Mouse (Mus musculus) hindbrain, postnatal 0 days (tissue): ENCODE measurements around the gene Gon4l. TPM values are rescaled to one million over a fixed set of nuclear protein-coding genes. Genes with fewer than 3 reads are reported as not detected.
"Not testable (repeated sequence)": the region's sequence is repeated elsewhere in the genome, so short reads cannot be mapped to it uniquely, and the experiment has no call there.

Experiments
- ATAC-seq: fragments of 200-750 bp; cut with Nextera tagmentation; 2 replicates; pipeline ENCODE4 v1.8.0; 2017; ENCODE audit warnings: mild to moderate bottlenecking, moderate TSS enrichment, moderate library complexity
- DNase-seq: peaks from one replicate; pipeline ENCODE4 v3.0.0-alpha.2; 2015; ENCODE audit warnings: low spot score
- H3K27ac ChIP-seq: fragments of 300-500 bp; sonication (generic); 2 replicates; pipeline ENCODE4 v1.5.1; 2014; ENCODE audit warnings: mild to moderate bottlenecking
- H3K27me3 ChIP-seq: fragments of 300-500 bp; sonication (generic); 2 replicates; pipeline ENCODE4 v1.6.1; 2014; ENCODE audit warnings: low read length, mixed read lengths; ENCODE audit not compliant: insufficient read depth
- H3K36me3 ChIP-seq: fragments of 300-500 bp; sonication (generic); 2 replicates; pipeline ENCODE4 v1.6.1; 2014; ENCODE audit warnings: low read length, mixed read lengths; ENCODE audit not compliant: insufficient read depth
- H3K4me1 ChIP-seq: fragments of 300-500 bp; sonication (generic); 2 replicates; pipeline ENCODE4 v1.6.1; 2014; ENCODE audit warnings: antibody characterized with exemption, low read length, mixed read lengths; ENCODE audit not compliant: insufficient read depth
- H3K4me2 ChIP-seq: fragments of 300-500 bp; sonication (generic); 2 replicates; pipeline ENCODE4 v1.6.1; 2014; ENCODE audit warnings: low read depth, mild to moderate bottlenecking, low read length, moderate library complexity, mixed read lengths
- H3K4me3 ChIP-seq: fragments of 300-500 bp; sonication (generic); 2 replicates; pipeline ENCODE4 v1.5.1; 2014; ENCODE audit warnings: low read length
- H3K9ac ChIP-seq: fragments of 300-500 bp; sonication (generic); replicated peaks from 2 replicates; pipeline ENCODE4 v1.6.1; 2014; ENCODE audit warnings: mild to moderate bottlenecking, low read length, moderate library complexity, mixed read lengths
- H3K9me3 ChIP-seq: fragments of 300-500 bp; sonication (generic); 2 replicates; pipeline ENCODE4 v1.6.1; 2016; ENCODE audit warnings: low read length, mixed read lengths
- CTCF ChIP-seq: IDR thresholded peaks from 2 replicates; pipeline ENCODE4 v1.5.1; 2016; ENCODE audit warnings: antibody characterized with exemption, control low read depth, low read depth
- WGBS: fragments of 180-500 bp; shearing (Covaris S2); extraction: QIAGEN DNeasy Blood & Tissue Kit; methylation state at CpG from one replicate; pipeline ENCODE4 v1.1.7; 2014; 5-methylcytosine and 5-hydroxymethylcytosine counted together
- polyA plus RNA-seq: library from polyadenylated mRNA; unstranded; fragments of >200 nt; fragmentation: Nextera tagmentation; extraction: Ambion mirVana; gene quantifications from 2 replicates; pipeline ENCODE4 v1.2.1, GENCODE M21; 2015
- total RNA-seq: library from RNA; depleted of rRNA; stranded (reverse); fragments of >200 nt; gene quantifications from 2 replicates; pipeline ENCODE4 v1.2.3, GENCODE M21; 2014

Gene Gon4l
- total and polyA plus RNA-seq, 2 experiments from 2014 or later: 8.4 to 33.6 TPM

GRCm38 (mm10) chr3:88827231-88827630 lies 7.8 kb upstream of the Gon4l start:
- DNase-seq: no peak
- Histone ChIP-seq H3K27me3 (no peaks in the 10 kb centered on the region), H3K27ac (no peak overlapping the region), H3K36me3 (no peaks in the 10 kb centered on the region; the same call in 1 of the 2 replicates), H3K9me3 (no peaks in the 10 kb centered on the region), H3K9ac (no peak overlapping the region), H3K4me1 (no peaks in the 10 kb centered on the region), H3K4me3 (no peak overlapping the region), H3K4me2 (no peak overlapping the region)
- ATAC-seq: no peak
- 91% methylated on average over 9 of the region's 9 CpGs for WGBS
- TF ChIP-seq CTCF: no peak

- peak; percentile 87 for ATAC-seq
- H3K9me3 ChIP-seq: not testable (repeated sequence)
- 0 out of 2 replicates have a peak, but pooled peaks have one; percentile 2 for TF ChIP-seq CTCF
These were observed 3.6 kb upstream of the Gon4l start for GRCm38 (mm10) chr3:88831177-88832121.

GRCm38 (mm10) chr3:88832388-88832787 lies 2.6 kb upstream of the Gon4l start:
- not testable (repeated sequence) for H3K9ac ChIP-seq, H3K36me3 ChIP-seq, H3K27me3 ChIP-seq, H3K9me3 ChIP-seq, H3K27ac ChIP-seq, H3K4me1 ChIP-seq, H3K4me2 ChIP-seq
- ATAC-seq (peak; percentile 78), DNase-seq (peak; percentile 87)
- 2% methylated on average over 14 of the region's 14 CpGs for WGBS
- peak overlapping the region; percentile 40 for H3K4me3 ChIP-seq

More at GRCm38 (mm10) chr3:88831177-88832121, 3.6 kb upstream of the Gon4l start:
- H3K36me3 ChIP-seq, H3K27me3 ChIP-seq, H3K4me1 ChIP-seq: not testable (repeated sequence)
- DNase-seq: peak; percentile 83
- Histone ChIP-seq H3K27ac (peak overlapping the region; percentile 90), H3K4me3 (peak overlapping the region; percentile 40), H3K4me2 (peak overlapping the region; percentile 49), H3K9ac (peak overlapping the region; percentile 45)
- WGBS: 0% methylated on average over 15 of the region's 28 CpGs

GRCm38 (mm10) chr3:88849172-88849571 lies 14.1 kb downstream of the Gon4l start:
- 95% methylated on average over 4 of the region's 4 CpGs for WGBS
- Histone ChIP-seq H3K27ac (no peak overlapping the region), H3K9me3 (no peaks in the 10 kb centered on the region), H3K36me3 (peaks cover 7% of the 10 kb centered on the region), H3K4me1 (no peaks in the 10 kb centered on the region), H3K4me3 (no peak overlapping the region), H3K27me3 (no peaks in the 10 kb centered on the region), H3K4me2 (no peak overlapping the region), H3K9ac (no peak overlapping the region)
- DNase-seq (no peak), ATAC-seq (no peak)
- TF ChIP-seq CTCF: no peak

GRCm38 (mm10) chr3:88855837-88856236 lies 20.8 kb downstream of the Gon4l start:
- no peak for TF ChIP-seq CTCF
- H3K4me3 ChIP-seq: no peak overlapping the region
- WGBS: 92% methylated on average over 6 of the region's 6 CpGs
- H3K9me3 ChIP-seq: no peaks in the 10 kb centered on the region
- H3K27me3 ChIP-seq: no peaks in the 10 kb centered on the region
- no peak overlapping the region for H3K4me2 ChIP-seq
- H3K36me3 ChIP-seq: peaks cover 53% of the 10 kb centered on the region
- DNase-seq: no peak
- H3K27ac ChIP-seq: no peak overlapping the region
- no peak for ATAC-seq
- H3K9ac ChIP-seq: no peak overlapping the region
- H3K4me1 ChIP-seq: no peaks in the 10 kb centered on the region

GRCm38 (mm10) chr3:88862129-88862528 lies 27.1 kb downstream of the Gon4l start:
- H3K4me2 ChIP-seq: no peak overlapping the region
- H3K36me3 ChIP-seq: peaks cover 57% of the 10 kb centered on the region
- 94% methylated on average over 3 of the region's 3 CpGs for WGBS
- no peak overlapping the region for H3K27ac ChIP-seq
- no peak overlapping the region for H3K4me3 ChIP-seq
- no peaks in the 10 kb centered on the region for H3K27me3 ChIP-seq
- DNase-seq (no peak), ATAC-seq (no peak)
- no peaks in the 10 kb centered on the region for H3K9me3 ChIP-seq
- no peaks in the 10 kb centered on the region for H3K4me1 ChIP-seq
- no peak for TF ChIP-seq CTCF
- no peak overlapping the region for H3K9ac ChIP-seq

GRCm38 (mm10) chr3:88866735-88867134 lies 31.7 kb downstream of the Gon4l start:
- not testable (repeated sequence) for H3K9me3 ChIP-seq, H3K27me3 ChIP-seq, H3K27ac ChIP-seq, H3K4me3 ChIP-seq, H3K4me1 ChIP-seq, H3K4me2 ChIP-seq, DNase-seq, H3K9ac ChIP-seq
- WGBS: no CpG with 5 or more reads among the region's 3 CpGs
- H3K36me3 ChIP-seq: peaks cover 23% of the 10 kb centered on the region
- ATAC-seq: 0 out of 2 replicates have a peak, but pooled peaks have one; percentile 27

- not testable (repeated sequence) for H3K4me3 ChIP-seq, H3K27me3 ChIP-seq, H3K4me1 ChIP-seq, H3K9me3 ChIP-seq, DNase-seq, H3K9ac ChIP-seq, ATAC-seq, H3K4me2 ChIP-seq, H3K27ac ChIP-seq
- no CpG with 5 or more reads among the region's 8 CpGs for WGBS
- H3K36me3 ChIP-seq: peaks cover 18% of the 10 kb centered on the region
These were observed 32.1 kb downstream of the Gon4l start for GRCm38 (mm10) chr3:88867177-88867576.

- not testable (repeated sequence) for H3K27me3 ChIP-seq, H3K4me3 ChIP-seq, ATAC-seq, H3K4me1 ChIP-seq, H3K4me2 ChIP-seq, H3K9ac ChIP-seq, H3K27ac ChIP-seq, DNase-seq, H3K9me3 ChIP-seq
- no CpG with 5 or more reads among the region's 4 CpGs for WGBS
- H3K36me3 ChIP-seq: peaks cover 12% of the 10 kb centered on the region
These were observed 33.4 kb downstream of the Gon4l start for GRCm38 (mm10) chr3:88868449-88868848.
